Mouse (Mus musculus) midbrain, embryonic 15.5 days (tissue): Measurements from ENCODE around the gene Tjp1. TPM values are rescaled to one million over a fixed set of nuclear protein-coding genes. Genes with fewer than 3 reads are reported as not detected.
A peak's percentile ranks its signal among the peaks of the same experiment; 100 is the strongest.

ENCODE experiments used
- ATAC-seq: fragments of 200-750 bp; cut with Nextera tagmentation; replicated peaks from 2 replicates; pipeline ENCODE4 v1.8.0; 2017; ENCODE audit warnings: moderate TSS enrichment
- H3K27ac ChIP-seq: fragments of 300-500 bp; sonication (generic); 2 replicates; pipeline ENCODE4 v1.5.1; 2015; ENCODE audit warnings: mild to moderate bottlenecking, inconsistent platforms
- H3K27me3 ChIP-seq: fragments of 300-500 bp; sonication (generic); replicated peaks from 2 replicates; pipeline ENCODE4 v1.6.1; 2015; ENCODE audit warnings: inconsistent platforms
- H3K36me3 ChIP-seq: fragments of 300-500 bp; sonication (generic); replicated peaks from 2 replicates; pipeline ENCODE4 v1.6.1; 2015; ENCODE audit warnings: inconsistent platforms
- H3K4me1 ChIP-seq: fragments of 300-500 bp; sonication (generic); 2 replicates; pipeline ENCODE4 v1.6.1; 2015; ENCODE audit warnings: inconsistent platforms
- H3K4me2 ChIP-seq: fragments of 300-500 bp; sonication (generic); 2 replicates; pipeline ENCODE4 v1.6.1; 2015; ENCODE audit warnings: inconsistent platforms, mild to moderate bottlenecking, moderate library complexity
- H3K4me3 ChIP-seq: fragments of 300-500 bp; sonication (generic); 2 replicates; pipeline ENCODE4 v1.5.1; 2015; ENCODE audit warnings: mild to moderate bottlenecking, inconsistent platforms
- H3K9ac ChIP-seq: fragments of 300-500 bp; sonication (generic); 2 replicates; pipeline ENCODE4 v1.6.1; 2015; ENCODE audit warnings: mild to moderate bottlenecking, inconsistent platforms
- H3K9me3 ChIP-seq: fragments of 300-500 bp; sonication (generic); 2 replicates; pipeline ENCODE4 v1.6.1; 2016; ENCODE audit warnings: inconsistent platforms
- WGBS: fragments of 180-500 bp; shearing (Covaris S2); methylation state at CpG from one replicate; pipeline ENCODE4 v1.1.7; 2015; ENCODE audit warnings: mixed read lengths; 5-methylcytosine and 5-hydroxymethylcytosine counted together
- polyA plus RNA-seq: library from polyadenylated mRNA; unstranded; fragments of >200 nt; fragmentation: Nextera tagmentation; extraction: Ambion mirVana; gene quantifications from 2 replicates; pipeline ENCODE4 v1.2.1, GENCODE M21; 2015

The Tjp1 gene
- polyA plus RNA-seq, 1 experiment from 2014 or later, result 33.9 TPM

DNA sequence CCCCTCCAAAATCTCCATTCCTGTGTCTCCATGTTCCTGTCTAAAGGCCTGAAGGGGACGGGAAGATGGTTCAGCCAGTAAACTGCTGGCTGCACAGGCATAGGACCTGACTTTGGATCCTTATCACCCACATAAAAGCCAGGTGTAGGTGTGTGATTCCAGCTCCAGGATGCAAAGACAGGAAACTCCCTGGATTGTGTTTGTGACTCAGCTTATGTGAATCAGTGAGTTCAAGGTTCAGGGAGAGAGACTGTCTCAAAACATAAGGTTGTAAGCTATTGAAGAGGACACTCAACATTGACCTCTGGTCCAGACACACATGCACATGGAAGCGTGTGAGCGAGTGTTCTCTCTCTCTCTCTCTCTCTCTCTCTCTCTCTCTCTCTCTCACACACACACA is 72.4 kb downstream of the Tjp1 start:
- no peaks in the 10 kb centered on the region for H3K27me3 ChIP-seq
- no peaks in the 10 kb centered on the region for H3K9me3 ChIP-seq
- H3K9ac ChIP-seq, result no peak overlapping the region
- H3K4me1 ChIP-seq, result peaks cover 5% of the 10 kb centered on the region; the same call in 1 of the 2 replicates
- WGBS, result 91% methylated on average over 3 of the region's 3 CpGs
- H3K4me3 ChIP-seq, result no peak overlapping the region
- H3K36me3 ChIP-seq, result no peaks in the 10 kb centered on the region
- no peak overlapping the region for H3K4me2 ChIP-seq
- H3K27ac ChIP-seq, result no peak overlapping the region
- no peak for ATAC-seq

GRCm38 (mm10) chr7:65454269-65454668 is 73.3 kb downstream of the Tjp1 start:
- Histone ChIP-seq H3K4me2 (no peak overlapping the region), H3K9ac (no peak overlapping the region), H3K27ac (no peak overlapping the region), H3K27me3 (no peaks in the 10 kb centered on the region), H3K36me3 (no peaks in the 10 kb centered on the region), H3K4me3 (no peak overlapping the region), H3K4me1 (peaks cover 6% of the 10 kb centered on the region; the same call in 1 of the 2 replicates), H3K9me3 (no peaks in the 10 kb centered on the region)
- no peak for ATAC-seq
- 12% methylated on average over 3 of the region's 3 CpGs for WGBS

DNA sequence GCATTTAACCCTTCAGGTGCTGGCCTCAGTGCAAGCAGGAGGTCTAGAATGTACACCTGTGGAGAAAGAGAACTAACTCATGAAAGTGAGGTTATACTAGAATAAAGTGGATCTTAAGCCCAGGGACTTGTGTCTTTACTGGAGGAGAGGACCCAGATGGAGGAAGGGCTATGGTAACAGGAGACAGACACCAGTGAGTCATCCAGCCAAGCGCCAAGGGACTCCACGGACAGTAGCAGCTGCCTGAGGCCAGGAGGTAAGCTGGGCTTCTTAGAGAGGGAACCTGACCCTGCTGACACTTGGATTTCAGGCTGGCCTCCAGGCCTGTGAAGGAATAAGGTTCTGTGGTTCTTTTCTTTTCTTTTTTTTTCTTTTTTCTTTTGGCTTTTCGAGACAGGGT is 75.3 kb downstream of the Tjp1 start:
- no peak overlapping the region for H3K9ac ChIP-seq
- no peaks in the 10 kb centered on the region for H3K36me3 ChIP-seq
- H3K4me1 ChIP-seq, result peaks cover 6% of the 10 kb centered on the region; the same call in 1 of the 2 replicates
- ATAC-seq, result no peak
- no peak overlapping the region for H3K4me2 ChIP-seq
- no peak overlapping the region for H3K27ac ChIP-seq
- H3K9me3 ChIP-seq, result no peaks in the 10 kb centered on the region
- WGBS, result 75% methylated on average over 3 of the region's 3 CpGs
- no peaks in the 10 kb centered on the region for H3K27me3 ChIP-seq
- H3K4me3 ChIP-seq, result no peak overlapping the region

DNA sequence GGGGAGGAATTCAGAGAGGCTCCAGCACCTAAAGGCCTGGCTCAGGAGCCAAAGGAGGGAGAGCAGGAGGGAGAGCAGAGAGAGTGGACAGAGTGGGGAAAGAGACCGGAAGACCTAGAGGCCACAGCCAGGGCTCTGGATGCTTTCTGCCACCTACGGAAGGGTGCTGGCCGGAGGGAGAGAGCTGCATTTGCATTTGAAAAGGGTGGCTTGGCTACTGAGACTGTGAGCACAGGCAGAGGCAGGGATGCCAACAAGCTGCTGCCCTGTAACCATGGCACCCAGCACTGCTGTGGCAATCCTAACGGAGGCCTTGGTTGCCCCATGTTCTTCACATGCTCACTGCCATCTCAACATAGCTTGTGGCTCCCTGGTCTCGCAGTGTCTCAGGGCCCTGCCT is 77.4 kb downstream of the Tjp1 start:
- H3K27ac ChIP-seq, result no peak overlapping the region
- no peak overlapping the region for H3K9ac ChIP-seq
- no peak overlapping the region for H3K4me2 ChIP-seq
- no peaks in the 10 kb centered on the region for H3K9me3 ChIP-seq
- H3K27me3 ChIP-seq, result no peaks in the 10 kb centered on the region
- 7% methylated on average over 5 of the region's 5 CpGs for WGBS
- ATAC-seq, result peak; percentile 67
- H3K4me1 ChIP-seq, result peaks cover 6% of the 10 kb centered on the region; the same call in 1 of the 2 replicates
- H3K36me3 ChIP-seq, result no peaks in the 10 kb centered on the region
- no peak overlapping the region for H3K4me3 ChIP-seq

DNA sequence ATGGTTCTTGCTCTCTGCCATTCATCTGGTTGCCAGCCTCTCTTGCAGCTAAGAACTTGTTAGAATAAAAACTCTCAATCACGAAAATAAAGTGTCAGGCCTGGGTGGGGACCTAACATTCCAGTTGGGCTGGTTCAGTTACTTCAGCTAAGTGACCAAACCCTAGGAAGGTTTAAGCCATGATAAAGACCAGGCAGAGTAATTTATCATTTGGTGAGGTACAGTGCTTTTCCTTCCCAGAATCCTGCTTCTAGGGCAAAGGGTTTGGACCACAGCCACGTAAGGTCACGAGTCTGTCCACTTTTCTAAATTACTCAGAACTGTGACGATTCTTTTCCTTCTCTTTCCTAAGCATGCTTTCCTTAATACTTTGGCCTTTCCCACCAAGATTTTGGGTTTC is 86.1 kb downstream of the Tjp1 start:
- H3K4me2 ChIP-seq, result no peak overlapping the region
- H3K36me3 ChIP-seq, result no peaks in the 10 kb centered on the region
- no peak overlapping the region for H3K4me3 ChIP-seq
- H3K9me3 ChIP-seq, result no peaks in the 10 kb centered on the region
- WGBS, result 91% methylated on average over 4 of the region's 4 CpGs
- ATAC-seq, result no peak
- H3K27me3 ChIP-seq, result no peaks in the 10 kb centered on the region
- no peak overlapping the region for H3K27ac ChIP-seq
- peaks cover 5% of the 10 kb centered on the region; the same call in 1 of the 2 replicates for H3K4me1 ChIP-seq
- no peak overlapping the region for H3K9ac ChIP-seq

- Histone ChIP-seq H3K27ac (no peak overlapping the region), H3K4me2 (no peak overlapping the region), H3K9ac (no peak overlapping the region), H3K9me3 (no peaks in the 10 kb centered on the region), H3K4me1 (peaks cover 5% of the 10 kb centered on the region; the same call in 1 of the 2 replicates), H3K27me3 (no peaks in the 10 kb centered on the region), H3K4me3 (no peak overlapping the region), H3K36me3 (no peaks in the 10 kb centered on the region)
- WGBS, result 50% methylated on average over 8 of the region's 8 CpGs
- ATAC-seq, result no peak
These were observed 88.1 kb downstream of the Tjp1 start for GRCm38 (mm10) chr7:65439518-65439917.

GRCm38 (mm10) chr7:65438146-65438545 is 89.4 kb downstream of the Tjp1 start:
- Histone ChIP-seq H3K4me2 (no peak overlapping the region), H3K36me3 (no peaks in the 10 kb centered on the region), H3K27me3 (no peaks in the 10 kb centered on the region), H3K9me3 (no peaks in the 10 kb centered on the region), H3K4me1 (peaks cover 5% of the 10 kb centered on the region; the same call in 1 of the 2 replicates), H3K4me3 (no peak overlapping the region), H3K27ac (no peak overlapping the region), H3K9ac (no peak overlapping the region)
- 86% methylated on average over 5 of the region's 5 CpGs for WGBS
- no peak for ATAC-seq

- WGBS, result 89% methylated on average over 3 of the region's 3 CpGs
These were observed 90.7 kb downstream of the Tjp1 start for GRCm38 (mm10) chr7:65436921-65437320.

DNA sequence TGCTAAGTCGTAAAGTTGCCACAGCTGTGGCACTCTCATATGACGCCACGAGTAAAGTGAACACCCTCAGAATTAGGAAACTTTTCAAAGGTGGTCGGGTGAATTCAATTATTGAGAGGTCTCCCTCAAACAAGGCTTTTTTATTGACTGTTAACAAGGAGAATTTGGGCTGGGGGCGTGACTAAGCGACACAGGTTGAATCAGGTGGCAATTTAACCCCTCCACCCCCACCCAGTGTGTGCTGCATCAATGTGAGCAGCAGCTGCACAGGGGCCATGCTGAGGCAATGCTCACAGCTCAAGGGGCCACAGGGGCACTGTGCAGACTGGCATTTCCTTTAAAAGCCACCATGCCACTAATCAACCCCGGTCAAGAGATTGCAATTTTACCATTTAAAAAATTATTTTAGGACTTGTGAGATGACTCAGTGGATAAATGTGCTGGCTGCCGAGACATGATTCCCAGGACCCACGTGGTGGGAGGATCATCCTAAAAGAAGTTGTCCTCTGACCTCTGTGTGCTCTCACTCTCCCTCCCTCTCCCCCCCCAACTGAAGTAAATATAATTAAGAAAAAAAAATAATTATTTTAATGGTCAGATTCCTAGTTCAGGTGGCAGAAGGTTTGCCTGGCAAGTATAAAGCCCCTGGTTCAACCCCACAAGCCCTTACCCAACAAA is 96.4 kb downstream of the Tjp1 start:
- Histone ChIP-seq H3K27me3 (no peaks in the 10 kb centered on the region), H3K9me3 (no peaks in the 10 kb centered on the region), H3K36me3 (no peaks in the 10 kb centered on the region), H3K4me1 (peaks cover 3% of the 10 kb centered on the region; the same call in 1 of the 2 replicates), H3K4me3 (no peak overlapping the region), H3K4me2 (no peak overlapping the region), H3K27ac (no peak overlapping the region), H3K9ac (no peak overlapping the region)
- 45% methylated on average over 9 of the region's 9 CpGs for WGBS
- ATAC-seq, result no peak; the same call in 1 of the 2 replicates

More at GRCm38 (mm10) chr7:65436921-65437320, 90.7 kb downstream of the Tjp1 start:
- H3K4me3 ChIP-seq, result no peak overlapping the region
- no peaks in the 10 kb centered on the region for H3K9me3 ChIP-seq
- no peaks in the 10 kb centered on the region for H3K27me3 ChIP-seq
- peaks cover 5% of the 10 kb centered on the region; the same call in 1 of the 2 replicates for H3K4me1 ChIP-seq
- no peak overlapping the region for H3K4me2 ChIP-seq
- H3K36me3 ChIP-seq, result no peaks in the 10 kb centered on the region
- H3K27ac ChIP-seq, result no peak overlapping the region
- H3K9ac ChIP-seq, result no peak overlapping the region
- ATAC-seq, result no peak

GRCm38 (mm10) chr7:65430401-65430800 is 97.2 kb downstream of the Tjp1 start:
- Histone ChIP-seq H3K9me3 (no peaks in the 10 kb centered on the region), H3K9ac (no peak overlapping the region), H3K36me3 (no peaks in the 10 kb centered on the region), H3K4me1 (peaks cover 3% of the 10 kb centered on the region; the same call in 1 of the 2 replicates), H3K4me3 (no peak overlapping the region), H3K4me2 (no peak overlapping the region), H3K27me3 (no peaks in the 10 kb centered on the region), H3K27ac (no peak overlapping the region; the same call in 1 of the 2 replicates)
- ATAC-seq, result no peak
- WGBS, result 20% methylated on average over 8 of the region's 8 CpGs

DNA sequence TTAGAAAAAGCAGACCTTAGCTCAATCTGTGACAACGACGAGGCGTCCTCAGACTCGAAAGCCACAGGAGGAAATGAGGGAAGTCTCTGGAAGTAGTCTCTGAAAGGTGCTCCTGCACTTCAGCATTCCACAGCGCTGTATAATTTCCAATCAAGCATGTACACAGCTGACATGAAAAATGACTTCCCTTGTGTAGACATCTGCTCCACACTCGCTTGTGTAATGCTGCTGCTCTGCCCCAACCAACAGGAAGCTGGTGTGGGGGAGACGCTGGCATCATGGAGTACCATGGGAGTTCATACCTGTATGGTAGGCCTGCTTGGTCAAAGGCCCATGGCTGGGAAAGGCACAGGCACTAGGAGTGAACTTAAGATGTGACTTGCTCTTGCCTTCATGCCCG is 103.1 kb downstream of the Tjp1 start:
- H3K9me3 ChIP-seq, result no peaks in the 10 kb centered on the region
- H3K4me2 ChIP-seq, result no peak overlapping the region
- H3K4me1 ChIP-seq, result peaks cover 7% of the 10 kb centered on the region
- WGBS, result 92% methylated on average over 8 of the region's 8 CpGs
- no peak for ATAC-seq
- H3K27ac ChIP-seq, result no peak overlapping the region
- H3K9ac ChIP-seq, result no peak overlapping the region
- no peak overlapping the region for H3K4me3 ChIP-seq
- H3K27me3 ChIP-seq, result no peaks in the 10 kb centered on the region
- no peaks in the 10 kb centered on the region for H3K36me3 ChIP-seq

DNA sequence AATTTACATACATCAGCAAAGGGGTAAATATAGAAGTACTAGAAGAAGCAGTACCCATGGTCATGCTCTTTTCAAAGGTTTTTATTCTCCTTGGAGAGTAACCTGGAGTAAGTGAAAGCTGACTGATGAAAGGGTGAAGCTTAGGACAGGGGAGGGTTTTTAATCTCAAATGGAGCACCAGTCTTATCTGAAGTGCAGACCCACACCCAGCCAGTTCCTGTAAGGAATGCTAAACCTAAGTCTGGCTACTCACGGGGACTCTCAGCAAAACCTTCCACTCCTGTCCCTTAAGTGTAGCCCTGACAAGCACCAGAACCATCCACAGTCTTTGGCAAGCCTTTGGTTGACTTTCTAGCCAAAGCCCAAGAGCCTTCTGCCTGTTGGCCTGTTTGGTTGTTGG is 105.1 kb downstream of the Tjp1 start:
- 87% methylated on average over 1 of the region's 1 CpGs for WGBS
- Histone ChIP-seq H3K36me3 (no peaks in the 10 kb centered on the region), H3K4me3 (no peak overlapping the region), H3K4me1 (peaks cover 8% of the 10 kb centered on the region), H3K9ac (no peak overlapping the region), H3K27me3 (no peaks in the 10 kb centered on the region), H3K9me3 (no peaks in the 10 kb centered on the region), H3K4me2 (no peak overlapping the region), H3K27ac (no peak overlapping the region)
- no peak for ATAC-seq

GRCm38 (mm10) chr7:65421451-65421850 is 106.1 kb downstream of the Tjp1 start:
- WGBS, result 4% methylated on average over 10 of the region's 10 CpGs

More at GRCm38 (mm10) chr7:65421451-65421850, 106.1 kb downstream of the Tjp1 start:
- H3K4me2 ChIP-seq, result peak overlapping the region; percentile 33
- H3K4me1 ChIP-seq, result peaks cover 12% of the 10 kb centered on the region
- 0 out of 2 replicates have a peak overlapping the region, but pooled peaks have one; percentile 14 for H3K27ac ChIP-seq
- peak; percentile 81 for ATAC-seq
- no peaks in the 10 kb centered on the region for H3K27me3 ChIP-seq
- H3K36me3 ChIP-seq, result no peaks in the 10 kb centered on the region
- H3K9ac ChIP-seq, result no peak overlapping the region
- H3K9me3 ChIP-seq, result no peaks in the 10 kb centered on the region
- H3K4me3 ChIP-seq, result no peak overlapping the region
